Mouse (Mus musculus) intestine, postnatal 0 days (tissue): Measurements from ENCODE around the gene Odf4. TPM values are rescaled to one million over a fixed set of nuclear protein-coding genes. Genes with fewer than 3 reads are reported as not detected.

Experiments used
- ATAC-seq: fragments of 200-750 bp; cut with Nextera tagmentation; 2 replicates; pipeline ENCODE4 v1.8.0; 2017; ENCODE audit warnings: mild to moderate bottlenecking, moderate TSS enrichment, moderate library complexity
- H3K27ac ChIP-seq: fragments of 300-500 bp; sonication (generic); 2 replicates; pipeline ENCODE4 v1.5.1; 2014; ENCODE audit warnings: mild to moderate bottlenecking, low read depth, low read length, moderate library complexity
- H3K27me3 ChIP-seq: fragments of 300-500 bp; sonication (generic); replicated peaks from 2 replicates; pipeline ENCODE4 v1.6.1; 2014; ENCODE audit warnings: low read length, mixed read lengths; ENCODE audit not compliant: control insufficient read depth, insufficient read depth
- H3K36me3 ChIP-seq: fragments of 300-500 bp; sonication (generic); 2 replicates; pipeline ENCODE4 v1.6.1; 2014; ENCODE audit warnings: mild to moderate bottlenecking, moderate library complexity; ENCODE audit not compliant: control insufficient read depth, insufficient read depth
- H3K4me1 ChIP-seq: fragments of 300-500 bp; sonication (generic); replicated peaks from 2 replicates; pipeline ENCODE4 v1.6.1; 2014; ENCODE audit warnings: antibody characterized with exemption, low read length, mixed read lengths; ENCODE audit not compliant: control insufficient read depth, insufficient read depth
- H3K4me2 ChIP-seq: fragments of 300-500 bp; sonication (generic); replicated peaks from 2 replicates; pipeline ENCODE4 v1.6.1; 2014; ENCODE audit warnings: low read depth, mild to moderate bottlenecking, moderate library complexity
- H3K4me3 ChIP-seq: fragments of 300-500 bp; sonication (generic); 2 replicates; pipeline ENCODE4 v1.5.1; 2014; ENCODE audit warnings: low read depth, low read length
- H3K9ac ChIP-seq: fragments of 300-500 bp; sonication (generic); 2 replicates; pipeline ENCODE4 v1.6.1; 2014; ENCODE audit warnings: mild to moderate bottlenecking, low read depth, low read length
- H3K9me3 ChIP-seq: fragments of 300-500 bp; sonication (generic); 2 replicates; pipeline ENCODE4 v1.6.1; 2016; ENCODE audit warnings: mixed run types; ENCODE audit not compliant: control insufficient read depth
- CTCF ChIP-seq: sonication (generic); IDR thresholded peaks from 2 replicates; pipeline ENCODE4 v1.5.1; 2016; ENCODE audit warnings: low read depth, mild to moderate bottlenecking, control low read depth, antibody characterized with exemption, moderate library complexity
- WGBS: fragments of 180-500 bp; shearing (Covaris S2); extraction: QIAGEN DNeasy Blood & Tissue Kit; methylation state at CpG from one replicate; pipeline ENCODE4 v1.1.7; 2014; 5-methylcytosine and 5-hydroxymethylcytosine counted together
- polyA plus RNA-seq: library from polyadenylated mRNA; unstranded; fragments of >200 nt; fragmentation: Nextera tagmentation; extraction: Ambion mirVana; gene quantifications from 2 replicates; pipeline ENCODE4 v1.2.1, GENCODE M21; 2015

The Odf4 gene
- polyA plus RNA-seq, 1 experiment from 2014 or later = not detected

- Histone ChIP-seq H3K27me3 (no peaks in the 10 kb centered on the region), H3K4me2 (no peak overlapping the region), H3K4me3 (no peak overlapping the region), H3K4me1 (no peaks in the 10 kb centered on the region), H3K9ac (no peak overlapping the region), H3K36me3 (no peaks in the 10 kb centered on the region), H3K9me3 (no peaks in the 10 kb centered on the region), H3K27ac (no peak overlapping the region)
- no peak for TF ChIP-seq CTCF
- WGBS = 81% methylated on average over 2 of the region's 2 CpGs
- ATAC-seq = no peak
These were observed 2.1 kb downstream of the Odf4 start for GRCm38 (mm10) chr11:68924749-68925148.

DNA sequence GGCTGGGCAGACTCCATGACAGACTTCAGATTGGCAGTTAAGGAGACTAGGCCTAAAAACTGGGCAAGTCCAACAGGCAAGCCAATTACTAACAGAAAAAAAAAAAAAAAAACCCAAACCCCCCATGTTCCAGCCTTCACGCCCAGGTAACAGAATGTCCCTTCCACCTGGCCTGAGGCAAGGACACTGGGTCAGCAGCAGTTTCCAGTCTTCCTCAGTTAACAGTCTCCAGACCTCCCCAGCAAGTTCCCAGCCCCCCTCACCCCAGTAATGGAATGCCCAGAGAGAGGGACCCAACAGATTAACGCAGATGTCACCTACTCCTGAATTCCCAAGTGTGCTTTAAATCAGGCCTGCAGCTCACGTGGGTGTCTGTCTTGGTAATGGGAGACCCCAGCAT is 3.7 kb downstream of the Odf4 start:
- Histone ChIP-seq H3K4me3 (no peak overlapping the region), H3K27me3 (no peaks in the 10 kb centered on the region), H3K9me3 (no peaks in the 10 kb centered on the region), H3K4me2 (no peak overlapping the region), H3K9ac (no peak overlapping the region), H3K27ac (no peak overlapping the region), H3K36me3 (no peaks in the 10 kb centered on the region), H3K4me1 (no peaks in the 10 kb centered on the region)
- 70% methylated on average over 3 of the region's 3 CpGs for WGBS
- no peak for TF ChIP-seq CTCF
- ATAC-seq = no peak

- ATAC-seq = no peak
These were observed 12.3 kb downstream of the Odf4 start for GRCm38 (mm10) chr11:68914566-68914965.

DNA sequence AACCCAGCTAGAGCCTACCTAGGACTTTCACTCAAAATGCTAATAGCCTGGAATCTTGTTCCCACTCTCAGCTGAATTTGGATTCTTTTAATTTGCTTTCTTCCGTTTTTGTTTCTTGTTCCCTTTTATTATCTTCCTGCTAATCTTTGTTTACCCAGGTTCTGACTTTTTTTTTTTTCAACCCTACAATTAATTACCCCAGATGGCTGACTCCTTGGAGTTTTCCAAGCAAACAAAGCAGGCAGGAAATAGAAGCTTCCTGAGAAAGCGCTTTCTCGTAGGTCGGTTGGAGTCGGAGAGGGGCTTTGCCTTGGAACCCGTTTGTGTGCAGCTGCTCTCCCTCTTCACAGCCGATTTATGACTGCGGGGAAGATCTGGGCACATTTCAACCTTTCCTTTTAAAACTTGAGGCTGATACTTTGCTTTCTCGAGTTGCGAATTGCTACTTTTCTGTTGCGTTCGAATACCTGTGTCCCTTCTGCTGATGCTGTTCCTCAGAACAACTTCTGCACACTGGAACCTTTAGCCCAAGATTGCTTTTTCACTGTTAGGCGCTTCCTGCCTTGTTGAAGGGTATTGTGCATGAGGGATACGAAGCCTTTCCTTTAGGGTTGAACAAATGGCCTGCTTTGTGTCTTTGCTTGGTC is 15.2 kb downstream of the Odf4 start:
- 0 out of 2 replicates have a peak overlapping the region, but pooled peaks have one; percentile 11 for H3K27ac ChIP-seq
- H3K4me2 ChIP-seq = peak overlapping the region; percentile 17
- no peak for ATAC-seq
- no peaks in the 10 kb centered on the region for H3K9me3 ChIP-seq
- H3K36me3 ChIP-seq = 0 out of 2 replicates have a peak, but pooled peaks cover 6% of the 10 kb centered on the region
- H3K4me1 ChIP-seq = no peaks in the 10 kb centered on the region
- H3K9ac ChIP-seq = no peak overlapping the region
- H3K4me3 ChIP-seq = no peak overlapping the region
- 26% methylated on average over 14 of the region's 14 CpGs for WGBS
- TF ChIP-seq CTCF = no peak
- no peaks in the 10 kb centered on the region for H3K27me3 ChIP-seq

More at GRCm38 (mm10) chr11:68914566-68914965, 12.3 kb downstream of the Odf4 start:
- H3K27ac ChIP-seq = no peak overlapping the region
- WGBS = 93% methylated on average over 4 of the region's 4 CpGs
- no peaks in the 10 kb centered on the region for H3K36me3 ChIP-seq
- no peak overlapping the region for H3K4me3 ChIP-seq
- TF ChIP-seq CTCF = no peak
- no peaks in the 10 kb centered on the region for H3K4me1 ChIP-seq
- no peak overlapping the region for H3K4me2 ChIP-seq
- H3K9ac ChIP-seq = no peak overlapping the region
- H3K27me3 ChIP-seq = no peaks in the 10 kb centered on the region
- no peaks in the 10 kb centered on the region for H3K9me3 ChIP-seq

GRCm38 (mm10) chr11:68908846-68909503 is 17.9 kb downstream of the Odf4 start:
- Histone ChIP-seq H3K9me3 (no peaks in the 10 kb centered on the region), H3K9ac (no peak overlapping the region), H3K27ac (no peak overlapping the region), H3K4me1 (no peaks in the 10 kb centered on the region), H3K36me3 (peaks cover 25% of the 10 kb centered on the region), H3K27me3 (no peaks in the 10 kb centered on the region), H3K4me3 (no peak overlapping the region), H3K4me2 (no peak overlapping the region)
- no peak for ATAC-seq
- no peak for TF ChIP-seq CTCF
- 45% methylated on average over 7 of the region's 7 CpGs for WGBS

GRCm38 (mm10) chr11:68907251-68907650 is 19.6 kb downstream of the Odf4 start:
- no peaks in the 10 kb centered on the region for H3K9me3 ChIP-seq
- 67% methylated on average over 3 of the region's 3 CpGs for WGBS
- no peak for TF ChIP-seq CTCF
- no peak overlapping the region for H3K4me2 ChIP-seq
- H3K36me3 ChIP-seq = peaks cover 34% of the 10 kb centered on the region
- H3K4me1 ChIP-seq = no peaks in the 10 kb centered on the region
- H3K27ac ChIP-seq = no peak overlapping the region
- no peak overlapping the region for H3K9ac ChIP-seq
- no peak overlapping the region for H3K4me3 ChIP-seq
- no peak for ATAC-seq
- H3K27me3 ChIP-seq = no peaks in the 10 kb centered on the region
